Mouse (Mus musculus): ENCODE measurements around the gene Gpr137.
"Not testable (repeated sequence)": the region's sequence is repeated elsewhere in the genome, so short reads cannot be mapped to it uniquely, and the experiment has no call there.

The Gpr137 gene

DNA sequence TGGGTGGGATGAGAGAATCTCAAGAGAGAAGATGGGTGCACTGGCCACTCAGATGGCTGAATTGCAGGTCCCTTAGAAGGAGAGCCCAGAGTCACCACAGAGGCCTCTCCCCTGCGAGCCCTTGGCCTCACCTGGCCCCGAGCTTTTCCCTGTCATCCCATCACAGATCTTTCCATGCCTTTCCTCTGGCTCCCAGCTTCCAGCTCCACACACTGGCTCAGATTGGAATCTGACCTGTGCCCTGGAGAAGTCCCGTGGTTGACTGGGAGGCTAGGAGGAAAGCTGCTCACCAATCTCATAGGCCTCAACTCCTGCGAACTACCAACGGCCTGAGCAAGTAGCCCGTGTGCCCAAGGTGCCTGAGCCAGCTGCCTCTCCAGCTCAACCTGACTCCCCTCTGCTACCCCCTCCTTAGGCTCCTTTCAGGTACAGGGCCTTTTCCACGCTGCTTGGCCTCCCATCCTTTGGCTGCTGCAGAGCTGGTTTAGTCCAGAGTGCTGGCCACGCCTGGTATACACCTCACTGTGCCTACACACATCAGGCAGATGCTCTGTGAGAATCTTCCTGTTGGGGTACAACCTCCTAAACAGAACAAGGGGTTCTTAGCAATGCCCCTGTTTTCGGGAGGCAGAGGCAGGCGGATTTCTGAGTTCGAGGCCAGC lies 36.7 kb downstream of the Gpr137 start:
- DNase-seq (ENCODE audit: low read depth, low spot score), result no peak

DNA sequence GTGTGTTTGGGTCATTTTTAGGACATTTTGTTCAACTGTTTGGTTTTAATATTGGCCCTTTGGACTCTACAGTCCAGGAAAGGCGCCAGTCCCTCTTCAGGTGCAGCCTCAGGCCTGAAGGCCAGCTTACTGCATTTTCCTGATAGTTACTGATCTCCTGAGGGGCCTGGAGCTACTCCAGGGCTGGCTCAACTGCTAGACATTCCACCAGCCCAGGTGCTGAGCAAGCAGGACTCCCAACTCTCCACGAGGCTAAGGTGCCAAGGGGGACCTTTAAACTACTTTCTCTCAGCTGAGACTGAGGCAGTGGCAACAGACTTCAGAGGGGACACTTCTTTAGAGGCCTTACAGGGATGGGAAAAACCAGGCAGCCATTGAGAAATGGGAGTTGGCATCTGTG lies 37.4 kb downstream of the Gpr137 start:
- no peak for DNase-seq (ENCODE audit: low read depth, low spot score)

DNA sequence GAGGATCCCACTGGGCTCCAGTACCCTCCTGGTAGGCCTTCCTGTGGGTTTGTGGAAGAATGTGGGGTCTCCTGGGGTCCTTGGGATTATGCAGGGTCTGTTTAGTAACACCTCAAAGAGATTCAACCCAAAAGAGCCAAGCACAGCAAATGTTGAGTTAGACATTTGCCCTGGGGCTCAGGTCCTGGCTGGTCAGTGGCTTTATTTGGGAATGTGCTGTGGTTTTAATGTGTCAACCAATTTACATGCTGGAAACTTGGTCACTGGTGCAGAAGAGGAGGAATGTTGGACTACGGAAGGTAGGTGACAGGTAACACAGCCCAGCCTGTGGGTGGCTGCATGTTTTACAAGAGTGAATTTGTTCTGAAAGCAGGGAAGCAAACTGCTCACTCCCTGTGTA lies 39.2 kb downstream of the Gpr137 start:
- no peak for DNase-seq (ENCODE audit: low read depth, low spot score)

DNA sequence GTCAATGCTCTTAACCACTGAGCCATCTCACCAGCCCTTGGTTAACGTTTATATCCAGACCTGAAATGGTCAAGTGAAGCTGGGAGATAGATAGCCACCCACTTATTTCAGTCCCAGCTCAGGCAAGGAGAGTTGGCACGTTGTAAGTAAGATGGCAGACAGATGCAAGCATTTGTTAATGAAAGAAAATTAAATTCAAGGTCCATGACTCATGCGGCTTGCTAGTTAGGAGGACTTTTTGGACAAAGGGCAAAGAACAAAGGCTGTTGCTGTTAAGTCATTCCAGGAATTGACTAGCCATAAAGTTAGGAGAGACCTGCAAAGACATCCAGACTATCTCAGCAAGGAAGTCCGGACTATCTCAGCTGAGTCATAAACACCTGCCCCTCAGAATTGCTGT lies 42.6 kb downstream of the Gpr137 start:
- no peak for DNase-seq (ENCODE audit: low read depth, low spot score)

DNA sequence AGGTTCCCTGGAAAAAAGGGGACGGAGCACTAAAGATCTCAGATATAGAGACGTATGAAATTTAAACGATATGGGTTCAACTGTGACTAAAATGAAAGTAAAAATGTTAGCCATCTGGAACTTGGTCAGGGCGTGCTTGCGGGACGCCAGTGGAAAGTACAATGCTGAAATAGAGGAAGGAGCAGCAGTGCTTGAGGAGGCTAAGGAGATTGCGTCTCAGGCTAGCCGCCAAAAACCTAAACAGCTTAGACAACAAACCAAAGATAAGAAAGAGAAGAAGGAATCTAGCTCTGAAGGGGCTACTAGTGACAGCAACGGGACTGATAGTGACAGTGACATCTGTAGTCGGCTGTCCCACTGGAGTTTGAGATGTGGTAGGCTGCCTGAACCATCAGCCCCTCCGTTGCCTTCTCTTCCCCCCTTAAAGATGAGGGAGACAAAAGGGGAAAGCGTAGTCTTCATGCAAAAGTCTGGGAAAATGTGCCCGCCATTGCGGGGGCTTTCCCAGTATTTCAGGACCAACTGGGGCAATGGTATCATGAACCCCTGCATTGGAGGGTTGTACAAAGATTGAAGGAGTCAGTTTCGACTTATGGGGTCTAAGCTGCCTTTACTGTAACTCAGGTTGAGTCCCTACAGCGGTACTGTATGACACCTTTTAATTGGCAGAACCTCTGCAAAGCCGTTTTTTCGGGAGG lies 46.5 kb downstream of the Gpr137 start:
- not testable (repeated sequence) for DNase-seq (ENCODE audit: low read depth, low spot score)

- no peak for DNase-seq (ENCODE audit: low read depth, low spot score)
These were observed 48.4 kb downstream of the Gpr137 start for GRCm38 (mm10) chr19:6893731-6894451.

DNA sequence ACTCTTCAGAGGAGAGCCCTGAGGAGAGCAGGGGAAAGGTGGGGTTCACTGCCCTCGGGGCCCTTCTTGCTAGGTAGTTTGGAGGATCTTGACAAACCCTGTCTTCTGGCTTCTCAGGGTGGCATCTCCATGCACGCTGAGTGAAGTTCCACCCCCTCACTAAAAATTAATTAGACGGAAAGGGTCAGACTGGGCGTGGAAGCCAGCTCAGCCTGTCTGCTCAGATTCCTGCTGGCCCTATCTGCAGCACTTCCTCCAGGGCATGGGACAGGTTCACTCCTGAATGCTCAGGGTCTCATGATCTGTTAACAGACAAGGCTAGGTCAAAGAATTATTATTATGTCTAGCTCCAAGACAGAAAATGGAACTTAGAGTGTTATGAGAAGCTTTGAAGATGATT lies 49.8 kb downstream of the Gpr137 start:
- no peak for DNase-seq (ENCODE audit: low read depth, low spot score)
